Mouse (Mus musculus) right cerebral cortex, adult 2 months (tissue): ENCODE measurements around the gene Slc6a11.

Source experiments
- DNase-seq, 2 experiments: peaks; one replicate each; pipeline ENCODE4 v3.0.0; 2021 to 2022; ENCODE audit warnings: low spot score in 2 of 2

Slc6a11 gene

DNA sequence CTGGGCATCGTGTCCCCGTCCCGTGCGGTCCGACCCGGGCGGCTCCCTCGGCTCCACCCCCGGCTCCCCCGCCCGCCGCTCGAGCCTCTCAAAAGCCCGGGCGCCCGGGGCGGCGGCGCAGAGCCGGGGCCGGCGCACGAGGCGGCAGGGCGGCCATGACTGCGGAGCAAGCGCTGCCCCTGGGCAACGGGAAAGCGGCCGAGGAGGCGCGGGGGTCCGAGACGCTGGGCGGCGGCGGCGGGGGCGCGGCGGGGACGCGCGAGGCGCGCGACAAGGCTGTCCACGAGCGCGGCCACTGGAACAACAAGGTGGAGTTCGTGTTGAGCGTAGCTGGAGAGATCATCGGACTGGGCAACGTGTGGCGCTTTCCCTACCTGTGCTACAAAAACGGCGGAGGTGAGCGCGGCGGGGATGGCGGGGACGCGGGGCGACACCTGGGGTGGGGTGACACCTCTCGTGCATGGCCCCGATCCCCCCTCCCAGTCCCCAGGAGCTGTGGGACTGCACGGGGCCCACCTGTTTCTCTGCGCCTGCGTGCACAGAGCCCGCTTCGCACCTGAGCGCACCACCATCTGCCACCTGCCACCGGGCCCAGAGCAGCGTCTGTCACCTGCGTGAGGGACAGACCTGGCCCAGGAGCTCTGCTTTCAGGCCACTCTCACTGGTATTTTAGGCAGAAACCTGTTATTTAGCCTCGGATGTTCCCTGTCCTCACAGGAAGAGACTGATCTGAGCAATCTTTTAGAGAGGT is at the start of gene Slc6a11:
Slc6a11 (plus strand) TSS at position 120 of the 751 bp plus-strand sequence.
- peak in 1 of 2 experiments; percentile 40 for DNase-seq

DNA sequence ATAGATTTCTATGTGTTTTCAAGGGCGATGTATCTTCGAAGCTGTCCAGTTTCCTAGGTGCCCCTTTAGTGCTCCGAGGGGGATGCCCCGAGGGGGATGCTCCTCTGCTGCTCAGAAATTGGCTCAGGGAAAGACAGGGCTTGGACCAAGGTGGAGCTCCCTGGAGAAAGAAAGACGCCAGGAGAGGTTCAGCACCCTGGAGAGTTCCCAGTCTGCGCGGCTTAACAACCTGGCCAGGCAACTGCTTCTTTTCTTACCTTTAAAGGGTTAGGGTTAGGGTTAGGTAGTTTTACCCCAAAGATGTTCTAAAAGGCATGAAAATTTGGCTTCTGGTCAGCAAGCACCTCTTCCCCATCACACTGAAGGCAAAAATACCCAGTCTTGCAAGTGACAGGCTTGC is 43.9 kb upstream of the Slc6a11 start:
- no peak for DNase-seq

GRCm38 (mm10) chr6:114089626-114090025 is 41.4 kb upstream of the Slc6a11 start:
- peak; percentile 87 to 89 for DNase-seq

DNA sequence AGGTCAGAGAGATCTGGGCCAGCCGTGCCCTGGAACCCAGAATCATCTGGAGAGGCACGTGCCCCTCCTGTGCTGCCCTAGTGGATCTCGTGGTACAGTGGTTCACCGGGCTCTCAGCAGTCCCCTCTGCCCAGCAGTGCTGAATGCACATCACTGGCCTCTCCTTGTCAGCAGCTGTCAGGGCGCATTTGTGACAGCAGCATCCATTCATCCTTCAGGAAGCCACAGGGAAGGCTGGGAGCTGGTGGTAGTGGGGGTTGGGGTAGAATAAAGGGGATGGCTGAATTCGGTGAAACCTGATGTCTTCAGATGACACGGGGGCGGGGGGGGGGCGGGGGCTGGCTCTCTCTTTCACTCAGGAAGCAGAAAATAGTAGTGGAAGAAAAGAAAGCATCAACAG is 38.8 kb upstream of the Slc6a11 start:
- DNase-seq = no peak

GRCm38 (mm10) chr6:114094251-114094650 is 36.8 kb upstream of the Slc6a11 start:
- DNase-seq = peak; percentile 35 to 57

DNA sequence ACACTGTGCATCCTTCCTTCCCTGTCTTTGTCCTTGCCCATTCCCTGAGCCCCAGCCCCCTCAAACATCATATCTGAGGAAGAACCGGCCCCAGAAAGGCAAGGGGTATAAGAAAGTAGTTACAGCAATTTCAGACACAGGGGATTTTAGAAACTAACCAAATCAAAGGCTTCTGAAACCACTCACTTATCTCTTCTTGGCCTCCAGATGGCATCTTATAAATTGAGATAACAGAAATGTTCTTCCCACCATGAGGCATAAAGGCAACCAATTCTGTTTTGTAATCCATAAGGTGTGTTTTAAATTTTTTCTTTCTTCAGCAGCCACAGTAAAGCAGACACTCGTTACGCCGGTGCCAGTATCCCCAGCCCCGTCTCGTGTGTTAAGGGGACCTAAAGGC is 34.5 kb upstream of the Slc6a11 start:
- DNase-seq = no peak

DNA sequence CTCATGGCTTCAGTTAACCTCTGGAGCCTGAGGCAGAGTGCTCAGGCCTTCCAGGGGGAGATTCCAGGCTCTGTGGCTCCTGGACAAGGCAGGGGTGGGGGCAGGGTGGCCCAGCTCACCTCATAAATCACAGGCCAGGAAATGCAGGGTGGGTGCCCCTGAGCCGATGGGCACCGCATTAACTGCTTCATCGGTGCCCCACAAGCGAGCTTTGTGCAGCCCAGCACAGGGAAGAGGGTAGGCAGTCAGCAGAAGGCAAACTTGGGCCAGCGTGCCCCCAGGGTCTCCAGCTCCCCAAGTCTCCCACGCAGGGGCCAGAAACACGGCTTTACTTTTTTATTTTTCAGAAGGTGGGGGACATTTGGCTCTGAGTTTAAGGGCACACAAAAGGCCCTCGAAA is 29.1 kb upstream of the Slc6a11 start:
- DNase-seq = no peak

DNA sequence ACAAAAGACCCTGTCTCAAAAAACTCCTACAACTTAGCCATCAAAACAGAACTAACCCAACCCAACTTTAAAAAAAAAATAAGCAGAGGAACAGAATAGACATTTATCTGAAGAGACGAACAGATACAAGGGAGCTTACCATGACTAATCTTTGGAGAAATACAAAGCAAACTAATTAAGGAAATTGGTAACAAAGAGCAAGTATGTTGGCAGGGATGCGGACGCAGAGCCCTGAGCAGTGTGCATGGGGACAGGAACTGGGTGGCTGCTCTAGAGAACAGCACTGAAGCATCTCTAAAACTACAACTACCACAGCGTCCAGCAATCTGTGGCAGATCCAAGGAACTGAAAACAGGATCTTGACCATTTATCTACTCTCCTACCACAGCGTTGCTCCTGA is 11.5 kb upstream of the Slc6a11 start:
- no peak for DNase-seq

GRCm38 (mm10) chr6:114125530-114125929 is 5.5 kb upstream of the Slc6a11 start:
- no peak for DNase-seq

DNA sequence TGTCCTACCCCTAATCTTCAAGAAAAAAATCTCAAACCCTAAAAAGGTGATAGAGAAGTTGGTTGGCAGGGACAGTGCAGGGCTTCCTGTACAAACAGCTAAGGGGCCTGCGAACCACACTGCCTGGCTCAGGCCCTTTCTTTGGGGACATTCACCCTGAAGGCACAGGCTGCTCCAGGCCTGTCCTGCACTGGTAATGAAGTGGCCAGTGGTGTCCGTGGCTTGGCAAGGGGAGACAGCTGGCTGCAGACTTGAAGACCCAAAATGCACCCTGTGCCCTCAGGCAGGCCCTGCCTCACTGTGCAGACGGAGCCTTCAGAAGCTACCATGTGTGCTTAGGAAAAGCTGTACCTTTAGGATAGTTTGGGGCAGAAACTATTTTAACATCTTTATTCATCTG is 1.4 kb downstream of the Slc6a11 start:
- no peak for DNase-seq

- no peak for DNase-seq
Observed at GRCm38 (mm10) chr6:114132916-114133315, 1.9 kb downstream of the Slc6a11 start.

- no peak for DNase-seq
Observed at GRCm38 (mm10) chr6:114138970-114139369, 7.9 kb downstream of the Slc6a11 start.

DNA sequence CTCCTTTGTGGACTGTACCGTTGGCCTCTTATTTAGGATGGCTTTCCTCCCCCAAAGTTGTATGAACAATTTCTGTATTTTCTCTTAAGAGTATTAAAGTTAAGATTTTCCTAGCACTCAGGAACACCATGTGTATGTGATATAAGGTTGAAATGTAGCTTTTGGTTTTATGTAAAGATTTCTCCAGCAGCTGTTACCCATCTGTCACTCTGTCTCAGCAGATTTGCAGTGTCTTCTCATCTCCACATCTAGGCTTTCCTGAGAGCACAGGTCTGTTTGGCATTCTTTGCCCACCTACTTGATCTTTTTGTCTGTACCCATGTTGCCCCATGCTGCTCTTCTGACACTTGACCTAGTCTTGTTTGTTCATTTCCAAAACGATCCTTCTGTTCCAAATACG is 10.4 kb downstream of the Slc6a11 start:
- DNase-seq = no peak

DNA sequence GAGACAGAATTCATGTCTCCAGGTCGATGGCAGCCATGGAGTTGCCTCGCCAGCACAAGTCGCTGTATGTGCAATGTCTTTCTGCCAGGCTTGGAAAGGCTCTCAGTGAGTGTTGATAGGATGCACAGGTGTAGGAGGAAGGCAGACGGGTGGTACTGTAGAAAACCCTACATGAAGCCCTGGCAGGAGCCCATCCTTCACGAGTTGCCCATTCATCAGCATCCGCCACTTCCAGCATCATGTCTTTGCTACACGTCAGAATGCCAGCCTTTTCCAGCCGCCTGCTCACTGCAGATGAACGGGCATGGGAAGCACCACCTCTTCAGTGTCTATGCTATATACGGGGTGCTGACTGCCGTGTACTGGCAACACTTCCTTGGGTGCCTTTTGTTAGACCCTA is 11.4 kb downstream of the Slc6a11 start:
- no peak for DNase-seq

- no peak for DNase-seq
Observed at GRCm38 (mm10) chr6:114143544-114143943, 12.5 kb downstream of the Slc6a11 start.

DNA sequence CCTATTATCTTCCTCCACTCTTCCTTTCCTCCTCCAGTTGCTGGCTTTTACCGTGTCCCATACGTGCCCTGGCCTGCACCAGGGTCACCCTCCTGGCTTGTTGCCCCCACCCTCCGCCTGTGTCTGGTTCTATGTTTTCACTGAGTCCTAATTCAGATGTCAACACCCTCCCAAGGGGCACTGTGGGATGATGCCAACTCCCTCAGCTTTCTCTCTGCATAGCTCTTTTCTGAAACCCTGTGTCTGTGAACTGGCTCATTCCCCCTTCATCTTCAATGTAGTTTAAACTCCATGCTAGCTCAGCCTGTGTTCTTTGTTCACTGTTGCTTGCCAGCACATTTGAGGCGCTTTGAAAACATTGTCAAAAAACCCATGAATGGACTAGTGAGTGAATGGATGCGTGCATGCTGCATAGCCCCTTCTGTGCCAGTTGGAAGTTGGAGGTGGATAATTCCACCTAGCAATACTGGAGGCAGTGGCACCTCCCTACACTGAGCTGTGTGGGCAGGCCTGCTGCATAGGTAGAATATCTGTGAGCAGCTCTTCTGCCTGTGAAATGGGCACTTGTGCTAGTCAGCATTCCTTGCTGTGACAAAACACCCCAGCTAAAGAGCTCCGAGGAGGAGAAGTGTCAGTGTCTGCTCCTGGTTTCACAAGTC is 13.5 kb downstream of the Slc6a11 start:
- DNase-seq = no peak

GRCm38 (mm10) chr6:114145650-114146329 is 14.7 kb downstream of the Slc6a11 start:
- no peak for DNase-seq

DNA sequence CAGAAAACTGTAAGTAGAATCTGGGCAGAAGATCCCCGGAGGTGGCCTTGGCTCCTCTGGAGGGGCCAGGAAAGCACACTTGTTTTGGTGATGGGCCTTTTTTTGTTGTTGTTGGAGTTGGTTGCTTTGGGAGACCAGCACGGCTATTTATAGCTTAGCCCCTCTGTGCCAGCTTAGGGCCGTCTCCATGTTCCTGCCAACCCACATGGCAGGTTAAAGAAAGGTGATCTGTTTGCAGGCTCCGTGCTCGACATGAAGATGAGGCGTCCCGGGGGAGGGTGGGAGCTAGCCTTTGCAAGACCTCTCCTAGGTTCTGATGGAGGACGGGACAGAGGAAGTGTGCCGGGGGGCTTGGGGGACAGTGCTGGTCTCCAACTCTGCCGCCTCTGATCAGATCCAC is 24.7 kb downstream of the Slc6a11 start:
- DNase-seq = no peak

DNA sequence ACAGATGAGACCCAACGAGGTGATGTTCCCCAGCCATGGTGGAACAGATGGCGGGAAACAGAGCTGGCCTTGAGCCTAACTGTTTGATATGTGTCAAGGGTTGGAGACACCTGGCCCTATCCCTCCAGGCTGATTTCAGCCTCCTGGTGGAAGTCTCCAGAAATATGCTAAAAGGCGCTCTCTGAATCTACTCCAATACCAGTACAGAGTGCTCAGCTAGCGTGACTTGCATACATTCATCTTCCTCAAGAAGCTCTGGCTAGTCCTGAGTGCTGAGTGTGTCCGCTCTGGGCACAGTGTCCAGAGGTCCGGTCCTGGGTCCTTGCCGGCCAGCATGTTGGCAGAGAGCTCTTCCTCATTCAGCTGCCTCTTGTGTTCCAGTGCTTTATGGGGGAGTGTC is 27.8 kb downstream of the Slc6a11 start:
- peak in 1 of 2 experiments; percentile 29 for DNase-seq

DNA sequence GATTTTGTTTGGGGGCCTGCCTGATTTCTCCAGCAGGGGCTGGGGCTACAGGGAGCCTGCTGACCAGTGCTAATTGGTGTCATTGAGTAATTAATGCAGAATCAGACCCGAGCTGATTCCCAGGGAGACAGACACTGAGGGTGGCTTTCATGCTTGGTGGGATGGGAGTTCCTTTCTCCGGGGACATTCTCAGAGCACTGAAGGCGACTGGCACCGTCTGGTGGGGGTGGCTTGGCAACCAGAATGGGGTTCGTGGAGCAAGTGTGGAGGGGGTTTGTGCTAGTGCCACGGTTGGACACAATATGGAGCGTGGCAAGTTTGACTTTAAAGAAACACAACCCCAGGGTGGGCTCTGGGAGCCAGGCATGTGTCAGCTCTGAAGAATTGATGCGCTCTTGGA is 29.7 kb downstream of the Slc6a11 start:
- peak in 1 of 2 experiments; percentile 24 for DNase-seq

- DNase-seq = no peak
Observed at GRCm38 (mm10) chr6:114174052-114174397, 43.0 kb downstream of the Slc6a11 start.

DNA sequence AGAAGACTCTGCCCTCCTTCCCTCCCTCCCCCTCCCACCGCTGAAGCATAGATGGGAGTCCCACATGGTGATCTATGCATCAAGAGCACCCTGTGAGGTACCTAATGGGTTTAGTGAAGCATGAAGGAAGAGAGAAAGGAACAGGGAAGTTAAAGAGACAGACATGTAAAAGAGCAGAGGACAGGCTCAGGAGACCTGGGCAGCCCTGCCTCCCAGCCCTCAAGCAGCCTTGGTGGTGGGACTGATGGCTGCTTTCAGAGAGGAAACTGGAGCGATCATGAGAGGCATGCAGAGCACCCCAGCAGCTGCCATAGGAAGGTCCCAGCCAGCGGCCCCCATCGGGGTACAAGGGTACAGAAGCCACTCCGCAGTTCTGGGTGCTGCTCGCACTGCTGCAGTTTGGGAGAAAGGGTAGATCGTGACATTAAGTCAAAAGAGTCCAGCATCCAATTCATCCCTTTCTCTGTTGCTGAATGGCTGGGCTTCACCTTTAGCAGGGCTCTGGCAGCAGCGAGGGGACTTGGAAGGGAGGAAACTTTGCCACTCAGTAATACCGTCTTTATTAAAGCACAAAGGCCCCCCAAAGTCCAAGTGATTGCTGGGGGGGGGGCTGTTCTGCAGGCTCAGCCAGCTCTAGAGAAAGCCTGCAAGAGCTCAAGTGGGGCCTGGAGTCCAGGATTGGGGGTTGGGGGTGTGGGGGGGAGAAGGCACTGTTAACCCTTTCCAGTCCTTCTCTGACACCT is 43.5 kb downstream of the Slc6a11 start:
- no peak for DNase-seq
